Mouse (Mus musculus) limb, embryonic 13.5 days (tissue): ENCODE results near the gene Cd209g. TPM values are rescaled to one million over a fixed set of nuclear protein-coding genes. Genes with fewer than 3 reads are reported as not detected.

Experiments used
- ATAC-seq: fragments of 200-750 bp; cut with Nextera tagmentation; 2 replicates; pipeline ENCODE4 v1.8.0; 2017; ENCODE audit warnings: low read depth, moderate number of reproducible peaks, moderate TSS enrichment; ENCODE audit not compliant: low FRiP score
- H3K27ac ChIP-seq: fragments of 300-500 bp; sonication (generic); 2 replicates; pipeline ENCODE4 v1.5.1; 2015; ENCODE audit warnings: inconsistent platforms, mild to moderate bottlenecking, moderate library complexity
- H3K27me3 ChIP-seq: fragments of 300-500 bp; sonication (generic); 2 replicates; pipeline ENCODE4 v1.6.1; 2015; ENCODE audit warnings: mild to moderate bottlenecking, inconsistent platforms
- H3K36me3 ChIP-seq: fragments of 300-500 bp; sonication (generic); 2 replicates; pipeline ENCODE4 v1.6.1; 2015; ENCODE audit warnings: inconsistent platforms, mild to moderate bottlenecking, moderate library complexity
- H3K4me1 ChIP-seq: fragments of 300-500 bp; sonication (generic); 2 replicates; pipeline ENCODE4 v1.6.1; 2015; ENCODE audit warnings: inconsistent platforms
- H3K4me2 ChIP-seq: fragments of 300-500 bp; sonication (generic); replicated peaks from 2 replicates; pipeline ENCODE4 v1.6.1; 2015; ENCODE audit warnings: inconsistent platforms, mild to moderate bottlenecking, moderate library complexity
- H3K4me3 ChIP-seq: fragments of 300-500 bp; sonication (generic); 2 replicates; pipeline ENCODE4 v1.5.1; 2015; ENCODE audit warnings: moderate library complexity, mild to moderate bottlenecking, inconsistent platforms
- H3K9ac ChIP-seq: fragments of 300-500 bp; sonication (generic); 2 replicates; pipeline ENCODE4 v1.6.1; 2015; ENCODE audit warnings: mild to moderate bottlenecking, inconsistent platforms
- H3K9me3 ChIP-seq: fragments of 300-500 bp; sonication (generic); 2 replicates; pipeline ENCODE4 v1.6.1; 2016; ENCODE audit warnings: inconsistent platforms
- WGBS: fragments of 180-500 bp; shearing (Covaris S2); methylation state at CpG from one replicate; pipeline ENCODE4 v1.1.7; 2015; 5-methylcytosine and 5-hydroxymethylcytosine counted together
- polyA plus RNA-seq: library from polyadenylated mRNA; unstranded; fragments of >200 nt; fragmentation: Nextera tagmentation; extraction: Ambion mirVana; gene quantifications from 2 replicates; pipeline ENCODE4 v1.2.1, GENCODE M21; 2015

The Cd209g gene
- polyA plus RNA-seq, 1 experiment from 2014 or later = not detected

DNA sequence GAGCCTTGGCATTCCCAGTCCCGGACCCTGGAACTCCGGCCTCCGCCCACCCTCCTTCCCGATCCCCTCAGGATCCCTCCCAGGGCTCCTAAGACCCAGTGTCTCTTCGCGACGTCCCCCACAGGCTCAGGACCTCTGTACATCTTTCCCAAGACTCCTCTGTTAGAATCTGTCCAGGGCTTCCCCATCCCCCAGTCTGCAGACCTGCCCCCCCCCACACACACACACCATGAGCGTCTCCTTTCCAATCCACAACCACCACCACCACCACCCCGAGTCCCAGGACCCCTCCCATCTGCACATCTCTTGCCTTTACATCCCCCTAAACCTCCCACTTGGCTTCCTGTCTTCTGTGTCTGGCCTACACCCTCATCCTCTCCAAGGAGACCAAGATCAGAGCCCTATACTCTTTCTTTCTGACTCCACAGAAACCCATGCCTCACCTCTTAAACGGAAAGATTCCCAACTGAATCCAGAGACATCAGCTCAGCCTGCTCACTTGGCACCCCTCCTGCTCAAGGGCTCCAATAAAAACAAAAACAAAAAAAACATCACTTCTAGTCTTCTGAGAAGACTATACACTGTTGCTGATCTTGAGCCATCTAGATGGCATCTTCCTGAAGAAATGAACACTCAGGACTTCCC lies 33.1 kb downstream of the Cd209g start:
- peaks cover 3% of the 10 kb centered on the region; the same call in 1 of the 2 replicates for H3K36me3 ChIP-seq
- 13% methylated on average over 10 of the region's 10 CpGs for WGBS
- peak overlapping the region; percentile 86 for H3K9ac ChIP-seq
- ATAC-seq = no peak
- peak overlapping the region; percentile 86 for H3K4me3 ChIP-seq
- H3K27ac ChIP-seq = no peak overlapping the region
- H3K4me1 ChIP-seq = peaks cover 7% of the 10 kb centered on the region
- H3K4me2 ChIP-seq = peak overlapping the region; percentile 83
- no peaks in the 10 kb centered on the region for H3K9me3 ChIP-seq
- H3K27me3 ChIP-seq = no peaks in the 10 kb centered on the region

DNA sequence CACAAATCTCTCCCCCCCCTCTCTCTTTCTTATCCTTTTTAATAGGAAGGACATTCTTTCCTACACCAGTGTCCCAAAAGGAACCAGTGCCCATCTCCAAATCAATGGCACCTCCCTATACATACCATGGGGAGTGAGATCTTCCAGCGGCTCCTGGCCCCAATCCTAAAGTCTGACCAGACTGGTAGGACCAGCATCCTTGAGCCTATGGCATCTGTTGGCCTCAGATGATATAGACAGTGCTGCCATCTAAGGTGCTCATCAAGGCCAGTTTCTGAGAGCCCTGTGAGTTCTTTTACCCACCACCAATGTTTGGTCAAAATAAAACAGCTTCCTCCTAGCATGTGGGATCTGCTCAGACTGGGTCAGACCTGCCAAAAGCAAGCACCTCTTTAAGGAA lies 34.0 kb downstream of the Cd209g start:
- Histone ChIP-seq H3K36me3 (peaks cover 3% of the 10 kb centered on the region; the same call in 1 of the 2 replicates), H3K4me3 (no peak overlapping the region), H3K9ac (no peak overlapping the region), H3K27ac (no peak overlapping the region), H3K9me3 (no peaks in the 10 kb centered on the region), H3K27me3 (no peaks in the 10 kb centered on the region), H3K4me1 (peaks cover 7% of the 10 kb centered on the region), H3K4me2 (0 out of 2 replicates have a peak overlapping the region, but pooled peaks have one; percentile 83)
- 94% methylated on average over 1 of the region's 1 CpGs for WGBS
- ATAC-seq = no peak

DNA sequence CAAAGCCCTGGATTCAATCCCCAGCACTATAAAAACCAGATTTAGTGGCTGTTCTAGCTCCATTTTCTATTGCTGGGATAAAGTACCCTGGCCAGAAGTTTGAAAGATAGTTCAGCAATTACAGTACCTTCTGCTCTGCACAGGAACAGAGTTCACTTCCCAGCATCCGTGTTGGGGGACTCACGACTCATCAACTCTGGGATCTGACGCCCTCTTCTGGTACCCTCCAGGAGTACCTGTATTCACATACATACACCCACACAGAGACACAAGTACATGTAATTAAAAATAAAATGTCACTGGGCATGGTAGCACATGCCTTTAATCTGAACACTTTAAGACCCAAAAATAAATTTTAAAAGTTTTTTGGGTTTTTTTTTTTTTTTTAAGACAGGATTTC lies 38.6 kb downstream of the Cd209g start:
- no peaks in the 10 kb centered on the region; the same call in 1 of the 2 replicates for H3K4me1 ChIP-seq
- H3K9ac ChIP-seq = no peak overlapping the region
- no peak overlapping the region for H3K27ac ChIP-seq
- no peaks in the 10 kb centered on the region for H3K27me3 ChIP-seq
- peaks cover 6% of the 10 kb centered on the region; the same call in 1 of the 2 replicates for H3K36me3 ChIP-seq
- no peak for ATAC-seq
- WGBS = 68% methylated on average over 3 of the region's 3 CpGs
- no peak overlapping the region for H3K4me2 ChIP-seq
- H3K9me3 ChIP-seq = no peaks in the 10 kb centered on the region
- H3K4me3 ChIP-seq = no peak overlapping the region

DNA sequence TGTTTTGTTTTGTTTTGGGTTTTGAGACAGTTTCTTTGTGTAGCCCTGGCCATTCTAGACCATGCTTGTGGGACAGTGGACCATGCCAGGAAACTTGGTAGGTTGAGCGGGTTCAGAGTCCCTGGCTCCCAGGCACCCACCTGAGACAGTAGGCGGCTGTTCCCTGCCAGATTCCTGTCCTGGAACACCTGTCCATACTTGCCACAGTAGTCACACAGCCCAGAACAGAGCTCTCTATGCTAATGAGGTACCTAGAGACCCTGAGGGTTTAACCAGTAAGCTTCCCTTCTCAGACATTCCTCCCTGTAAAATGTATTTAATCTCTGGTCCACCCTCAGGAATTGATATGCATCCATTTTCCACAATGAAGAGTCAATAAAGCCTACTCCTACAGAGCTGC lies 40.1 kb downstream of the Cd209g start:
- H3K4me2 ChIP-seq = no peak overlapping the region
- H3K9me3 ChIP-seq = no peaks in the 10 kb centered on the region
- H3K9ac ChIP-seq = no peak overlapping the region
- no peak overlapping the region for H3K4me3 ChIP-seq
- no peak overlapping the region for H3K27ac ChIP-seq
- no peaks in the 10 kb centered on the region for H3K27me3 ChIP-seq
- whole genome bisulfite sequencing = 80% methylated on average over 2 of the region's 2 CpGs
- no peak for ATAC-seq
- H3K36me3 ChIP-seq = peaks cover 6% of the 10 kb centered on the region; the same call in 1 of the 2 replicates
- H3K4me1 ChIP-seq = no peaks in the 10 kb centered on the region

DNA sequence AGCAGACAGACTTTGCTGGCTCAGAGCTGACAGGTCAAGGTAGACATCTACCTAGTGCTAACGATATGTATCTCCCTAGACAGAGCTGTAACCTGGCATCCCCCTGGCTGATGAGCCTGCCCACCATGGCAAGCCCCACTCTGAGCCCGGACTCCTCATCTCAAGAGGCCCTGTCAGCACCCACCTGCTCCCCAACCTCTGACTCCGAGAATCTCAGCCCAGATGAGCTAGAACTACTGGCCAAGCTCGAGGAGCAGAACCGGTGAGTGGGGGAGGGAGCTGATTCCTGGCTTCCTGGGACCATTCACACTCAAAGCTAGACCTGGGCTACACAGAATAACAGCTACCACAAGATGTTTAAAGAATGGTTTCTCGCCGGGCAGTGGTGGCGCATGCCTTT lies 49.5 kb downstream of the Cd209g start:
- no peaks in the 10 kb centered on the region for H3K9me3 ChIP-seq
- no peaks in the 10 kb centered on the region for H3K4me1 ChIP-seq
- no peak overlapping the region for H3K4me2 ChIP-seq
- H3K36me3 ChIP-seq = peaks cover 45% of the 10 kb centered on the region
- H3K27me3 ChIP-seq = no peaks in the 10 kb centered on the region
- H3K9ac ChIP-seq = no peak overlapping the region
- no peak overlapping the region for H3K4me3 ChIP-seq
- no peak overlapping the region for H3K27ac ChIP-seq
- ATAC-seq = no peak
- WGBS = 77% methylated on average over 8 of the region's 8 CpGs

DNA sequence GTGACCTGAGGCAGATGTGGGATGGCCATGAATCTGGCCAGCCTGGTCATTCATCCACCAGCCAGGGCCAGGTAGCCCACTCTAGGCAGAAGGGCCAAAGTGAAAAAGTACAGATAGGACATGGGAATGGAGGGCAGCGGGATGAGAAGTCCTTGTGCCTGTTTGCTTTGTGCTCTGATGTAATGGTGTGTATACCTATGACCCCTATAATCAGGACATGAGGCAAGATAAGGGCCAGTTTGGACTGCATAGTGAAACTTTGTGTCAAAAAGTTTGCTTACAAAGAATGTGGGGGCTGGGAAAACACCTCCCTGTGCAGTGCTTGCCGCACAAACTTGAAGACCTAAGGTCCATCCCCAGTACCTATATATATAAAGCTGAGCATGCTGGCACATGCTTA lies 52.3 kb downstream of the Cd209g start:
- H3K9me3 ChIP-seq = no peaks in the 10 kb centered on the region
- 98% methylated on average over 2 of the region's 2 CpGs for WGBS
- ATAC-seq = no peak
- no peaks in the 10 kb centered on the region for H3K4me1 ChIP-seq
- no peak overlapping the region for H3K27ac ChIP-seq
- H3K27me3 ChIP-seq = no peaks in the 10 kb centered on the region
- no peak overlapping the region for H3K9ac ChIP-seq
- H3K36me3 ChIP-seq = peaks cover 56% of the 10 kb centered on the region
- H3K4me2 ChIP-seq = no peak overlapping the region
- H3K4me3 ChIP-seq = no peak overlapping the region

Other genes starting within 250 kb of the Cd209g start
- gene Cd209b, start 207.3 kb upstream of the Cd209g start, polyA plus RNA-seq = not detected in 2 replicates
- 0.43 and 0.47 TPM in 2 replicates for gene Cd209c, start 179.4 kb upstream of the Cd209g start, polyA plus RNA-seq
- not detected in 2 replicates for gene Cd209f, start 28.3 kb upstream of the Cd209g start, polyA plus RNA-seq
- gene Evi5l, start 32.5 kb downstream of the Cd209g start, polyA plus RNA-seq = 31.3 and 34.0 TPM in 2 replicates
- 1.3 and 1.6 TPM in 2 replicates for gene Prr36, start 83.4 kb downstream of the Cd209g start, polyA plus RNA-seq
- 0.41 and 0.62 TPM in 2 replicates for gene Lrrc8e, start 92.7 kb downstream of the Cd209g start, polyA plus RNA-seq
- 29.3 and 29.9 TPM in 2 replicates for gene Map2k7, start 104.6 kb downstream of the Cd209g start, polyA plus RNA-seq
- gene Gm49320, start 104.8 kb downstream of the Cd209g start, polyA plus RNA-seq = 1.3 and 2.4 TPM in 2 replicates
- 4.6 and 5.7 TPM in 2 replicates for gene Tgfbr3l, start 114.1 kb downstream of the Cd209g start, polyA plus RNA-seq
- 63.8 and 68.4 TPM in 2 replicates for gene Snapc2, start 119.0 kb downstream of the Cd209g start, polyA plus RNA-seq
- 91.7 and 93.9 TPM in 2 replicates for gene Ctxn1, start 125.2 kb downstream of the Cd209g start, polyA plus RNA-seq
- gene Timm44, start 141.8 kb downstream of the Cd209g start, polyA plus RNA-seq = 62.9 and 63.0 TPM in 2 replicates
- 19.9 and 20.4 TPM in 2 replicates for gene Ccl25, start 191.1 kb downstream of the Cd209g start, polyA plus RNA-seq
- 268 and 283 TPM in 2 replicates for gene Elavl1, start 191.3 kb downstream of the Cd209g start, polyA plus RNA-seq